Mouse (Mus musculus): ENCODE results near the gene Vstm4.

Vstm4 gene

GRCm38 (mm10) chr14:32947512-32947911, 91.0 kb downstream of the Vstm4 start:
- in situ Hi-C loops (cut with MboI) = no loop called here

- in situ Hi-C loops (cut with MboI) = no loop called here
Measured at GRCm38 (mm10) chr14:32950312-32951301, 94.1 kb downstream of the Vstm4 start.

GRCm38 (mm10) chr14:32956486-32956885, 99.9 kb downstream of the Vstm4 start:
- in situ Hi-C loops (cut with MboI) = no loop called here

- in situ Hi-C loops (cut with MboI) = no loop called here
Measured at GRCm38 (mm10) chr14:32958671-32959070, 102.1 kb downstream of the Vstm4 start.

DNA sequence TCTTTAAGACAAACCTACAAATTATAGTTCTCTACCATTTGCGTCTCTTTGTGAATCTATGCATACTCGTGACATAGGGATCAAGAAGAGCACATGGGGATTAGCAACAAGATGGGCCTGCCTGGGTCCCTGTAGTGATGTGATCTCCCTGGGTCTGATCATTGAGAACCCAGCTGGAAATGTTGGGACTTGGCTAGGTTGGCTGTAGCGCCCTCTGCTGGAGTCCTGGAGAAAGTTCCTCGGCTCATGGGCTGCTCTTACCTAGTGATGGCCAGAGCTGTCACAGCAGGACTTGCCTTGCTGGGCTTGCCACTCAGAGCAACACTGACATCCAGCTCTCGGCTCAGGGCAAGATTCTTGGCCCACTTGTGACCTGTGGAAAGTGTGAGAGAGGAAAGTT, 103.9 kb downstream of the Vstm4 start:
- in situ Hi-C loops (cut with MboI) = no loop called here

GRCm38 (mm10) chr14:32964742-32965141, 108.2 kb downstream of the Vstm4 start:
- in situ Hi-C loops (cut with MboI) = no loop called here

- in situ Hi-C loops (cut with MboI) = no loop called here
Measured at GRCm38 (mm10) chr14:32970700-32971099, 114.1 kb downstream of the Vstm4 start.

DNA sequence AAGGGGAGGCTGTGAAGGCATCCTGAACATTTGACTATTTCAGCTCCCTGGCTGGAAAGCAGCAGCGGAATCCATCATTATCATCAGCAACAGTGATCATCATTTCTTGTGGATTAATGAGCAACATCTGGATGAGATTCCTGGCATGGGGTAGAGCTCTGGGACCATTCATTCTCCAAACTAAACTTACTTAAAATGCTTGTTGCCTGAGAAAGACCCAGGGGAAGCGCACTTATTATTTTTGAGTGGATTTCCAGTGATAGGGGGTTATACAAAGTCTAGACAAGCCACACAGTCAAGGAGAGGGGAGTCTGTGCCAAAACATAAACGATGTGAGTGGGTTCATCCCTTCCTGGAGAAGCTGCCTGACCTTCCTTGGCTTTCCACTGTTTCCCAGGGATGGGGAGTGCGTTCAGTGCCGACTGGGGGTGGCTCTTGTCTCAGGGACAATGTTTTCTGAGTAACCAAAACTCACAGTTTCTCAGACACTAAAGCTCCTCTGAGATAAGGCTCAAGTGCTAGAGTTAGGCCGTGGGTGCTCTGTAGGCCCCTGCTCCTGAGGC, 127.7 kb downstream of the Vstm4 start:
- in situ Hi-C loops (cut with MboI) = no loop called here

- in situ Hi-C loops (cut with MboI) = no loop called here
Measured at GRCm38 (mm10) chr14:32986659-32987058, 130.1 kb downstream of the Vstm4 start.

Measured in mature B cell (primary cell).